Mouse (Mus musculus): ENCODE data around the gene Zscan25. TPM values are rescaled to one million over a fixed set of nuclear protein-coding genes. Genes with fewer than 3 reads are reported as not detected.
"Not testable (repeated sequence)": the region's sequence is repeated elsewhere in the genome, so short reads cannot be mapped to it uniquely, and the experiment has no call there.

The Zscan25 gene
- total RNA-seq (2021) = 10 to 100 TPM; 10.9 to 12.0 TPM
- long read RNA-seq, experiment 1, partial matches to known transcripts = 0 of 12 reads
- long read RNA-seq, experiment 1, other reads (novel, unspliced or antisense) = 11 of 12 reads
- long read RNA-seq, experiment 2, partial matches to known transcripts = 0 of 11 reads
- long read RNA-seq, experiment 2, other reads (novel, unspliced or antisense) = 10 of 11 reads

DNA sequence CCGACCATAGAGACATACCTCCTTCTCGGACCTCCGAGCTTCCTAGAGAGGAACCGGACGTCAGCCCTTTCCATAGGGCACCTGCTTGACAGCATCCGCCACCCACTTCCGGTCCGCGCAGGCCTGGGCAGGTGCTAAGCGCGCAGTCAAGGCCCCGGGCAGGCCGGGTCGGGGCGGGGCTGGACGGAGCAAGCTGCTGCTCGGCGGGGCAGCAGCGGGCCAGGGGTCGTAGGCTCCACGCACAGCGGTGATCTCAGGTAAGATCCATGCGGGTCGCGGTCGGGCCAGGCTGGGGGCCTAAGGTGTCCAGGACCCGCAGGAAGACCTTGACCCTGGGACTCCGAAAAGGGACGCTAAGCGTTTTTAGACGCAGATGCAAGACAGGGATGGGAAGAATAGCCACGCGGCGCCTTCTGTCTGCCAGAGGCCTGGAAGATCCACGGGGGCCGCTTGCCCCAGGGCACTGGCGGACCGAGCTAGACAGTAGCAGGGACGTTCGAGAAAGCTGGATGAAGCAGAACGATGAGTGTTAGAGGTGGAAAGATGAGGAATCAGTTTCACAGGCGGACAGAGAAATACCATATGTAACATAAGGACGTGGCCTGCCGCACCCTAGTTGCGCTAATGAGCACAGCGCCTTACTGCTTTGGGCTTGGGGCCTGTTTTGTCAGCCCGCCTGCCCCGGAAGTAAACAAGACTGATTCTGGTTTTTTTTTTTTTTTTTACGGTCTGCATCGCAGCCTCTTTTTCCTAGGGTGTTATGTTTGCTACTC lies at the start of gene Zscan25:
Zscan25 (plus strand) TSS at position 130 of the 773 bp plus-strand sequence.
- peak; percentile 86 for DNase-seq

DNA sequence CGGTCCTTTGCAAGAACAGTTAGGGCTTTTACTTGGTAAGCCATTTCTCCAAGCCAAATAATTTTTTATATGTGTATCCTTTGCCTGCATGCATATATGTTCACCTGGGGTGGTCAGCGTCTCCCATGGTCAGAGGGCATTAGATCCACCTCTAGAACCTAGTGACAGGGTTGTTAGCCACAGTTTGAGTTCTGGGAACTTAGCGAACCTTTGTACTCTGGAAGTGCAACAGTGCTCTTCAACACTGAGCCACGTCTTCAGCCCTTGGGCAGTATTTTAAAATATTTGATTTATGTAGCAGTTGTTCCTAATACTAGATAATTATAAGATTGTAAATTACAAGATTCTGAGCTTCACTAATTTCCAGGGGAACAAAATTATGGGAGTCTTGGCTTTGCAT lies 49.7 kb upstream of the Zscan25 start:
- no peak for DNase-seq

GRCm38 (mm10) chr5:145231367-145231871 lies 48.9 kb upstream of the Zscan25 start, which contains the start of gene Zfp655:
TSS of gene Zfp655 (plus strand) at chr5:145231715.
- DNase-seq = peak; percentile 95

- no peak for DNase-seq
These were observed 48.3 kb upstream of the Zscan25 start for GRCm38 (mm10) chr5:145231893-145232411.

GRCm38 (mm10) chr5:145234636-145235035 lies 45.7 kb upstream of the Zscan25 start:
- DNase-seq = no peak

- no peak for DNase-seq
These were observed 30.8 kb upstream of the Zscan25 start for GRCm38 (mm10) chr5:145249520-145249919.

DNA sequence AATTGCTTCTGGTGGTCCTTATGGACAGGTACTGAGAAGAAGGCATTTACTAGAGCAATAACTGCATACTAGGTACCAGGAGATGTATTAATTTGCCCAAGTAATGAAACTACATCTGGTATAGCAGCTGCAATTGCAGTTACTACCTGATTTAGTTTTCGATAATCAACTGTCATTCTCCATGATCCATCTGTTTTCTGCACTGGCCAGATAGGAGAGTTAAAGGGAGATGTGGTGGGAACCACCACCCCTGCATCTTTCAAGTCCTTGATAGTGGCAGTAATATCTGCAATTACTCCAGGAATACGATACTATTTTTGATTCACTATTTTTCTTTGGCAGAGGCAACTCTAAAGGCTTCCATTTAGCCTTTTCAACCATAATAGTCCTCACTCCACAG lies 6.7 kb upstream of the Zscan25 start:
- DNase-seq = not testable (repeated sequence)

GRCm38 (mm10) chr5:145279948-145280347 lies 352 bp upstream of the Zscan25 start:
- DNase-seq = no peak

- no peak for DNase-seq
These were observed 8.1 kb downstream of the Zscan25 start for GRCm38 (mm10) chr5:145288382-145288781.

DNA sequence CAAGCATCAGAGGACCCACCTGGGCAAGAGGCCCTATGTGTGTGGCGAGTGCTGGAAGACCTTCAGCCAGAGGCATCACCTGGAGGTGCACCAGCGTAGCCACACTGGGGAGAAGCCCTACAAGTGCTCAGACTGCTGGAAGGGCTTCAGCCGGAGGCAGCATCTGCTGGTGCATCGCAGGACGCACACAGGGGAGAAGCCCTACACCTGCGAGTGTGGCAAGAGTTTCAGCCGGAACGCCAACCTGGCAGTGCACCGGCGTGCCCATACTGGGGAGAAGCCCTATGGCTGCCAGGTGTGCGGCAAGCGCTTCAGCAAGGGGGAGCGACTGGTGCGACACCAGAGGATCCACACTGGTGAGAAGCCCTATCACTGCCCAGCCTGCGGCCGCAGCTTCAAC lies 10.4 kb downstream of the Zscan25 start:
- no peak for DNase-seq

DNA sequence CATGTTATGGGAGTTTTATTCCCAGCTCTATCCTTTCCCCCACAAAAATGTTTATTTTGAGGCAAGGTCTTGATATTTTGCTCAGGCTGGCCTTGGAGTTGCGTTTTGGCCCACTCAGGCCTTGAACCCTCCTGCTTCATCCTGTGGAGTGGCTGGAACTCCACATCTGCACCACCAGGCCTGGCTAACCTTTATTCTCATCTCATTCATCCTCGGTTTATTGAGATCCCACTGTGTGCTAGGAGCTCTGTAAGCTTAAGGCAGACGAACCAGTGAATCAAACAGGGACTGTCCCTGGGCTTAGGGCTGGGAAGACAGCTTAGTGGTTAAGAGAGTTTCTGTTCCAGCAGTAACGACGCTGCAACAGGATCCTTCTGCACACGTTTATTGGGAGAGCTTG lies 12.1 kb downstream of the Zscan25 start:
- DNase-seq = no peak

- no peak for DNase-seq
These were observed 20.2 kb downstream of the Zscan25 start for GRCm38 (mm10) chr5:145300469-145300868.

DNA sequence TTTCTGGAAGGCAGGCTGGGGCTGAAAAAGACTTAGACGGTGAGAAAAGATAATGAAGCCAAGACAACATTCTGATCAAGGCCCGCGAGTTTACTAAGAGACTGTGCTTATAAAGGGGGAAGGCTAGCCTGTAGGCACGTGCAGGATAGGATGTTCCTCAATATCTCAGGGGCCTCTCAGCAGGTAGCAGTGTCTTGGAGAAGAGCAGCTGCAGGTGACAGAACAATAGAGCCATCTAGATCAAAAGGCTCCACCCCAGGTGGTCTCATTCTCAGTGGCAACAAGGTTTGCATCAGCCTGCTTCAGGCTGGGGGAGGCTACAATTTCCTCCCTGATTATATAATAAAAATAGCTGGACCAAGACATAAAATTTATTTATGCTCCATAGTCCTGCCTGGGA lies 21.5 kb downstream of the Zscan25 start:
- not testable (repeated sequence) for DNase-seq

GRCm38 (mm10) chr5:145302424-145302823 lies 22.1 kb downstream of the Zscan25 start:
- no peak for DNase-seq

- DNase-seq = not testable (repeated sequence)
These were observed 26.7 kb downstream of the Zscan25 start for GRCm38 (mm10) chr5:145306953-145307352.

DNA sequence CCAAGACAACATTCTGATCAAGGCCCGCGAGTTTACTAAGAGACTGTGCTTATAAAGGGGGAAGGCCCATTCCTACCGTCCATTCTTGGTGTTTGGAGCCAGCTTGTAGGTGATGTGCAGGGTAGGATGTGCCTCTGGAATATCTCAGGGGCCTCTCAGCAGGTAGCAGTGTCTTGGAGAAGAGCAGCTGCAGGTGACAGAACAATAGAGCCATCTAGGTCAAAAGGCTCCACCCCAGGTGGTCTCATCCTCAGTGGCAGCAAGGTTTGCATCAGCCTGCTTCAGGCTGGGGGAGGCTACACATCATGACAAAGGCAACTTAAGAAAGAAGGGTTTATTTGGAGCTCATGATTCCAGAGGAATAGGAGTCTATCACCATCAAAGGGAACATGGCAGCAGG lies 27.5 kb downstream of the Zscan25 start:
- not testable (repeated sequence) for DNase-seq

GRCm38 (mm10) chr5:145313845-145314244 lies 33.5 kb downstream of the Zscan25 start:
- no peak for DNase-seq

DNA sequence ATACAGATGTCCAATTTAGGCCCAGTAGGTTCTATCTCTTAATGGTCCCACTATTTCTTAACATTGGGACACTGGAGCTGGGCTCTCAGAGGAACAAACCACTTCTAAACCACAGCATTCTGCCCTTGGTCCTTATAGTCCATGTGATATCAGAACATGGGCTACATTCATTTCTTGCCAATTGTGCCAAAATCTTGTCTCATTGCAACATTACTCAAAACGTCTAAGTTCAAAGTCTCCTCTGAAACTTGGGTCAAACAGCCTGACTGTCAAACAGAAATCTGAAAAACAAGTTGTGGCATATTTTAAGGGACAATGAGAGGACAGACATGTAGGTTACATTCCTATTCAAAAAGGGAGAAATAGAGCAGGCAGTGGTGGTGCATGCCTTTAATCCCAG lies 36.8 kb downstream of the Zscan25 start:
- DNase-seq = no peak

GRCm38 (mm10) chr5:145338756-145339155 lies 58.5 kb downstream of the Zscan25 start:
- not testable (repeated sequence) for DNase-seq
